Mouse (Mus musculus) midbrain, embryonic 15.5 days (tissue): ENCODE measurements around the gene Ahctf1. TPM values are rescaled to one million over a fixed set of nuclear protein-coding genes. Genes with fewer than 3 reads are reported as not detected.

Experiments
- ATAC-seq: fragments of 200-750 bp; cut with Nextera tagmentation; replicated peaks from 2 replicates; pipeline ENCODE4 v1.8.0; 2017; ENCODE audit warnings: moderate TSS enrichment
- H3K27ac ChIP-seq: fragments of 300-500 bp; sonication (generic); 2 replicates; pipeline ENCODE4 v1.5.1; 2015; ENCODE audit warnings: mild to moderate bottlenecking, inconsistent platforms
- H3K27me3 ChIP-seq: fragments of 300-500 bp; sonication (generic); replicated peaks from 2 replicates; pipeline ENCODE4 v1.6.1; 2015; ENCODE audit warnings: inconsistent platforms
- H3K36me3 ChIP-seq: fragments of 300-500 bp; sonication (generic); replicated peaks from 2 replicates; pipeline ENCODE4 v1.6.1; 2015; ENCODE audit warnings: inconsistent platforms
- H3K4me1 ChIP-seq: fragments of 300-500 bp; sonication (generic); 2 replicates; pipeline ENCODE4 v1.6.1; 2015; ENCODE audit warnings: inconsistent platforms
- H3K4me2 ChIP-seq: fragments of 300-500 bp; sonication (generic); 2 replicates; pipeline ENCODE4 v1.6.1; 2015; ENCODE audit warnings: inconsistent platforms, mild to moderate bottlenecking, moderate library complexity
- H3K4me3 ChIP-seq: fragments of 300-500 bp; sonication (generic); 2 replicates; pipeline ENCODE4 v1.5.1; 2015; ENCODE audit warnings: mild to moderate bottlenecking, inconsistent platforms
- H3K9ac ChIP-seq: fragments of 300-500 bp; sonication (generic); 2 replicates; pipeline ENCODE4 v1.6.1; 2015; ENCODE audit warnings: mild to moderate bottlenecking, inconsistent platforms
- H3K9me3 ChIP-seq: fragments of 300-500 bp; sonication (generic); 2 replicates; pipeline ENCODE4 v1.6.1; 2016; ENCODE audit warnings: inconsistent platforms
- WGBS: fragments of 180-500 bp; shearing (Covaris S2); methylation state at CpG from one replicate; pipeline ENCODE4 v1.1.7; 2015; ENCODE audit warnings: mixed read lengths; 5-methylcytosine and 5-hydroxymethylcytosine counted together
- polyA plus RNA-seq: library from polyadenylated mRNA; unstranded; fragments of >200 nt; fragmentation: Nextera tagmentation; extraction: Ambion mirVana; gene quantifications from 2 replicates; pipeline ENCODE4 v1.2.1, GENCODE M21; 2015

Ahctf1 gene
- polyA plus RNA-seq = 20.7 and 20.9 TPM in 2 replicates

DNA sequence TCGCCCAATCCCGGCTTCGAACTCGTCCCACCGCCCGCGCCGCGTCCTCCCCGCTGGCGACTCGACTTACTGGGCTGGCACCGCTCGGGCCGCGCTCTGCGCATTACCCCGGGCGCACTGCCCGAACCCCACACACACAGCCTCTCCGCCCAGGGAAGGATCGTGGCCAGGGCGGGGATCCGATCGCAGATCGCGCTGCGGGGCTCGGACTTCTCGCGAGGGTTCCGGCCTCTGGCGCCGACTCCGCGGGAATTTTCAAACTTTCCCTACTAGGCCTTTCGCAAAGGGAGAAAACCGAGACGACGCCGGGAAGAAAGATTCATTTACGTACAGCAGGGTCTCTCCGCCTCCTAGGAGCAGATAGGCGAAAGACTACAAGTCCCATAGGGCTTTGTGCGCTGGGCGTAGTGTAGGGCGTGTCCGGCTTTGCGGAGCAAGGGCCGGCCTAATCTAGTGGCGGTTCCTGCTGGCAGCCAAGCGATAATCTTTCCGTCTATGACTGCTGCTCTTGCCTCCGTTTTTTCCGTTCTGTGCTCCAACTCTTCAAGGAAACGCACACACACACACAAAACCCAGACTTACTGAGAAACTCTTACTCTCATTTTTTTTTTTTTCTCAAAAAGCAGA lies at the start of gene Ahctf1:
Gene Ahctf1 (minus strand): TSS at position 168 of the 627 bp plus-strand sequence.
- peak; percentile 99 for ATAC-seq
- Histone ChIP-seq H3K36me3 (peaks cover 4% of the 10 kb centered on the region; the same call in 1 of the 2 replicates), H3K4me1 (peaks cover 26% of the 10 kb centered on the region), H3K27me3 (no peaks in the 10 kb centered on the region), H3K9ac (peak within 1 kb of the TSS; percentile 70), H3K4me3 (peak within 1 kb of the TSS; percentile 75), H3K9me3 (no peaks in the 10 kb centered on the region), H3K4me2 (peak within 1 kb of the TSS; percentile 80), H3K27ac (peak within 1 kb of the TSS; percentile 88)
- WGBS = under 1% methylated on average over 56 of the region's 56 CpGs

DNA sequence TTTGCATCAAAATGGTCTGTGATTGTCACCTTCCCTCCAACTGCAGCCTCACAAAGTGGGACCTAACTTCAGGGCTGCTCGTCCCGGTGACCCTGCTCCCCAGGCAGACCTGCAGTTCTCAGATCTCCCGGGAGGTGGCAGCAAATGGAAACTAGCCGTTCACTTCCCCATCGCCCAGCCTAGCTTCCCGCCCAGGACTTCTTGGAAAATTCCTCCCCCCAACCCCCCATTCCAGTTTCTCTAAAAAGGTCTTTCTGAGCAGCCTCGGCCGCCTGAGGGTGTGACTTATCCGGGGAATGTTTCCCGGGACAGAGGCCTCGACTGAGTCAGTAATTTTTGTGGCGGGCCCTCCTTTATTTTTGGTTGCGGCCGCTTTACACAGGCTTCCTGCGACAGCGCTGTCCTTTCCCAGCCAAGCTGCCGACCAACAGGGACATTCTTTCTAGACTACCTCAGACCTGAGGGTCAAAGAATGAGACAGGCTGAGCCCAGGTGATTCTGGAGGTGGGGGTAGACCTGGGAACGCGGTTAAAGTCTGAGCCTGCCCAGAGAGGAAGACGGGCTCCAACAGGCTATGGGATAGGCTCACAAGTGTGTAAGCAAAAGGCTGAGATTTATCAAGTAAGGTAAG lies 44.4 kb upstream of the Ahctf1 start:
- peak; percentile 65; the same call in 1 of the 2 replicates for ATAC-seq
- Histone ChIP-seq H3K27ac (no peak overlapping the region), H3K4me3 (peak overlapping the region; percentile 43), H3K9ac (peak overlapping the region; percentile 40), H3K36me3 (no peaks in the 10 kb centered on the region), H3K27me3 (no peaks in the 10 kb centered on the region), H3K4me2 (peak overlapping the region; percentile 65), H3K9me3 (no peaks in the 10 kb centered on the region), H3K4me1 (no peaks in the 10 kb centered on the region)
- WGBS = 3% methylated on average over 20 of the region's 20 CpGs

DNA sequence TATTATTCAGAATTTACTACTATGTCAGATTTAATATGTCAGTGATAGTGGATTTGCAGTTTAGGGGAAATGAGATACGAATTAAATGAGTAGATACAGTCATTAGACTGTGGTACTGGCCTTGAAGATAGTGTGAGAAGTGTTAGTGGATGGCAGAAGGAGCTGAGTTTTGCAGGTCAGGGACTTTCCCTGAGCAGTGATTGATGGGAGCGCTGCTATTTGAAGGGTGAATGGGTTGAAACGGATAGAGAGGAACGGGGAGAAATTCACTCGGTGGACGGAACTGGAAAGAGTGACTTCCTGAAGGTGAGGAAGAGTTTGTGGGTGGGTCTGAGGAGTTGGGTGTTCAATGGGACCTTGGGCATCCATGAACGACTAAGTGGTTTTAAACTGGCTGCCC lies 43.7 kb upstream of the Ahctf1 start:
- H3K4me1 ChIP-seq = no peaks in the 10 kb centered on the region
- H3K4me3 ChIP-seq = no peak overlapping the region
- no peak overlapping the region for H3K9ac ChIP-seq
- WGBS = 63% methylated on average over 7 of the region's 7 CpGs
- H3K27me3 ChIP-seq = no peaks in the 10 kb centered on the region
- H3K27ac ChIP-seq = no peak overlapping the region
- no peaks in the 10 kb centered on the region for H3K36me3 ChIP-seq
- no peak for ATAC-seq
- no peaks in the 10 kb centered on the region for H3K9me3 ChIP-seq
- no peak overlapping the region for H3K4me2 ChIP-seq

DNA sequence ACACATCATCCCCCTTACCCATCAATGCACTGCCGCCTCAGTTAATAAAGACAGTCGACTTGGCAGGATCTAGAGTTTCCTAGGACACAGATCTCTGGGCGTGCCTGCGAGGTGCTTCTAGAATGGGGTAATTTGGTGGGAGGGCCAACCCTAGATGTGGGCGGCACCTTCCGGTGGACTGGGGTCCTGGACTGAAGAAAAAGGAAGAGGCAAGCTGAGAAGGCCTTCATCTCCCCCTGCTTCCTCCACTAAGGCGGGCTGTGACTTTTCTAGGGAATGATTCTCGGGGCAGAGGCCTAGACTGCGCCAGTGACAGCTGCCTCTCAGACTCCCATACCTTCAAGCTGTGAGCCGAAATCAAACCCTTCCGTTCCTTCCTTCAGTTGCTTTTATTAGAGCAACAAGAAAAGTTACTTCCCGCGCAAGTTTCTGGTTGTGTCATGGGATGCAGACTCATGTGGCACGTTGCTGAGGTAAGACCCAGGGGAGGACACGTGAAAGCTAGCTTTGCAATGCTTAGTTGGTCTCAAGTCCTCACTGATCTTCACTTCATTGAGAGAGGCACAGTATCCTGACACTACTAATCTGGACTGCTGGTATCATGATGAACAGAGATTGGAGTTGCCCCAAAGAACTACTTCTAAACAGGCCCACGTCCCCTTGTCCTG lies 42.5 kb upstream of the Ahctf1 start:
- H3K9me3 ChIP-seq = no peaks in the 10 kb centered on the region
- H3K4me1 ChIP-seq = no peaks in the 10 kb centered on the region
- 84% methylated on average over 16 of the region's 16 CpGs for WGBS
- no peaks in the 10 kb centered on the region for H3K36me3 ChIP-seq
- no peaks in the 10 kb centered on the region for H3K27me3 ChIP-seq
- H3K27ac ChIP-seq = no peak overlapping the region
- H3K4me2 ChIP-seq = no peak overlapping the region
- ATAC-seq = no peak
- no peak overlapping the region for H3K9ac ChIP-seq
- H3K4me3 ChIP-seq = no peak overlapping the region

DNA sequence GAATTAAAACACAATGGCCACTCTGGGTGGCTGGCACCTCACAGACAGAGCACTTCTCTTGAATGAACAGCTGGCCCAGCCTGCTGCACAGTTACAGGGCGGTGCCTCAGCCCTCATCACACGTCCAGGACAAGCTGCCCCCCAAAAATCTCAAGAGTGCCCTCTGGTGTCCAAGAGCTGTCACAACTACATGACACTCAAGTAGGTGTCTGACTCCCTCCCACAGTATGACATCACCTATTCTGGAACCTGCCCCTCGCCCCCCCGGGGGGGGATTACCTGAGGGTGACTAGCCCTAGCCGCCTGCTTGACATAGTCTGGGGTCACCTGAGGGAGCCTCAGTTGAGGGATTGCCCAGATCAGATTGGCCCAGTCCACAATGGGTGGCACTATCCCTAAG lies 41.4 kb upstream of the Ahctf1 start:
- Histone ChIP-seq H3K4me1 (no peaks in the 10 kb centered on the region), H3K36me3 (no peaks in the 10 kb centered on the region), H3K9ac (no peak overlapping the region), H3K9me3 (no peaks in the 10 kb centered on the region), H3K4me3 (no peak overlapping the region), H3K27me3 (no peaks in the 10 kb centered on the region), H3K4me2 (no peak overlapping the region), H3K27ac (no peak overlapping the region)
- 13% methylated on average over 5 of the region's 5 CpGs for WGBS
- ATAC-seq = no peak

DNA sequence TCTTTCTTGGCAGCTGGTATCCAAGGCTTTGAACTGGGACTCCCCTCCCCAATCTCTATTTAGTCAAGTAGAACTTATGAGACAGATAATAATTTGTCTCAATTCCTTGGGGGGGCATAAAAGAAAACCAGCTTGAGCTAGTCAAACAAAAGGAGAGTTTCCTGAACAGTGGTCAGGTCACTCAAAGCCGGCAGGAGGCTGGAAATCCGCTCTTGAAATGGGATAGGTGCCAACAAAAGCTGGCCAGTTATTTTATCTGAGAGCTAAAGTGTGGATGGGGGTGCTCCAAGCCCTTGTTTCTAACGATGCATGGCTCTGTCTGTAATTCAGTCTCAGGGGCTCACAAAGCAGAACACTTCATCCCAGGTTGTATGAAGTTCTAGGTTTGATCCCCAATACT lies 40.5 kb upstream of the Ahctf1 start:
- no peak overlapping the region for H3K27ac ChIP-seq
- no peak for ATAC-seq
- H3K4me1 ChIP-seq = no peaks in the 10 kb centered on the region
- H3K4me3 ChIP-seq = no peak overlapping the region
- no peaks in the 10 kb centered on the region for H3K36me3 ChIP-seq
- no peak overlapping the region for H3K4me2 ChIP-seq
- H3K9me3 ChIP-seq = no peaks in the 10 kb centered on the region
- H3K27me3 ChIP-seq = no peaks in the 10 kb centered on the region
- no peak overlapping the region for H3K9ac ChIP-seq
- 28% methylated on average over 3 of the region's 3 CpGs for WGBS

DNA sequence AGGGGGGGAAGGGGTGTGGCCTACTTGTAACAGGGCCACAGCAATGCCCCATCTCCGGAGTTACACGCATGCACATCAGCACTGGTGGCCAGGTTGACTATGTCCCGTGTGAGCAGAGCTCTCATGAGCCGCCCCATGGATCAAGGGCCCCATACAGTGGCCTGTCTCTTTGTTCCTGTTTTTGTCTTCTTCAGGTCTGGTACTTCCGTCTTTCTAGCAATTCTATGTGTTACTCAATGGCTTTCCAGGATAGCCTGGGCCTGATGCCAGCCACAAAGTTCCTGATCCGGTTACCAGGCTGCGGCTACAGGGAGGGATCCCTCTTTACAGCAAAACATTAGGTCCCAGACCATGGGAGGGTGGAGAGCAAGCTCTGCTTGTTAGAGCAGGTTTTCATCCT lies 39.1 kb upstream of the Ahctf1 start:
- no peaks in the 10 kb centered on the region for H3K27me3 ChIP-seq
- H3K36me3 ChIP-seq = no peaks in the 10 kb centered on the region
- H3K4me1 ChIP-seq = no peaks in the 10 kb centered on the region
- H3K4me2 ChIP-seq = no peak overlapping the region
- no peak for ATAC-seq
- 79% methylated on average over 7 of the region's 7 CpGs for WGBS
- no peak overlapping the region for H3K9ac ChIP-seq
- no peak overlapping the region for H3K27ac ChIP-seq
- no peak overlapping the region for H3K4me3 ChIP-seq
- H3K9me3 ChIP-seq = no peaks in the 10 kb centered on the region

DNA sequence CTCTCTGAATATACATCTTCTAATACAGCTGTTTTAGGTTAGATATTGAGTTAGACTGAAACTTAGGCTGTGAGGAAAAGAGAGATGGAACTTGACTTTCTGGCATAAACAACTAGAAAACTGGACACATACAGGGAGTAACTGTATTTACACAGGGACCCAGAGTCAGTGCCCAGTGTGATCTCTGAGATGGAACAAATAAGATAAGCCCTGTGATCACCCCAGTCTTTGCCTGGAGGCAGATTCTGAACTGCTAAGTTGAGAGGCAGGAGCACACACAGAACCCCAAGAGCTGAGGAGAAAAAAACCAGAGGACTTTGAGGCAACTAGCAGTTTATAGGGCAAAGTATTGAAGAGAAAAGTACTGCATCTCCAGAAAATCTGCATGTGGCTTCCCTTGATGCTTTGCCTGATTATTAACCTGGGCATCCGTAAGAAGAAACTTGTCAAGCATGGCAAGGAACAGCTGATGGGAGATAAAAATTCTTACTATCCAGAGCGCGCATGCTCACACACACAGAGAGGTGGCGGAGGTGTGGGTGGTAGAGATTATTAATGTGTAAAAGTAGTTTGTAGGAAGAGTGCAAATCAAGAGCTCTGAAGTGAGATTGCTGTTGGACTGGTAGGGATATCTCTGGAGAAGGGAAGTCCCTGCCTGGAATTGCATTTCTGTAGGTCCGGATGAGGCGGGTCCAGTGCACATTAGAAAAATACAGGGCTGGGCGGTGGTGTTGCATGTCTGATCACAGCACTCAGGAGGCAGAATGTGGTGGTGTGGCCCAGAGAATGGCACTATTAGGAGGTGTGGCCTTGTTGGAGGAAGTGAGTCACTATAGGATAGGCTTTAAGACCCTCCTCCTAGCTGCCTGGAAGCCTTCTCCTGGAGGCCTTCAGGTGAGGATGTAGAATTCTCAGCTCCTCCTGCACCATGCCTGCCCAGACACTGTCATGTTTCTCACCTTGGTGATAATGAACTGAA lies 33.2 kb upstream of the Ahctf1 start:
- Histone ChIP-seq H3K4me2 (no peak overlapping the region), H3K9me3 (no peaks in the 10 kb centered on the region), H3K27me3 (no peaks in the 10 kb centered on the region), H3K27ac (no peak overlapping the region), H3K36me3 (no peaks in the 10 kb centered on the region), H3K9ac (no peak overlapping the region), H3K4me3 (no peak overlapping the region), H3K4me1 (no peaks in the 10 kb centered on the region)
- 92% methylated on average over 7 of the region's 7 CpGs for WGBS
- ATAC-seq = no peak

DNA sequence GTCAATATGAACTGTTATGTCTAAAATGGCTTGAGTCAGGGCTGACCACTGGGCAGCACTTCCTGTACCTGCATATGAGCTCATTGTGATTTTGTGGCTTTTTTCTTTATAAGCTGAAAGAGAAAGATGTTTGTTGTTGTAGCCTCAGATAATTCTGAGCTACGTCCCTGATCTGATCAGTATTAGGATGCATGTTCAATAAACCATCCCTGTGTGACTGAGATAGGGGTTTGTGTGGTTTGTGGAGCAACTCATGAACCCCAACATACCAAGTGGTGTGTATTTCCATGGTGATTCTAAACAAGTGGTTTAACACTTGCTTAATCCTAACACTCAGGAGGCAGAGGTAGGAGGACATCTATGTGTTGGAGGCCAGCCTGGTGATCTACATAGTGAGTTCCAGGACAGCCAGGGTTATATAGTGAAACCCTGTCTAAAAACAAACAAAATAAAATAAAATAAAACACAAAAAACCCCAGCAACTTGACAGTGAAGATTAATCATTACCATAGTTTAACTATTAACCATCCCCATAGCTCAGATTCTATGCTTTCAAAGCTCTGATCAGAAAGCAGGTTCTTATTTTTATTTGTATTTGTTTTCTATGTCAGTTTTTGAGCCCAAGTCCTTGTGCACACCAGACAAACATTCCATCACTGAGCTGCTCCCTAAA lies 32.4 kb upstream of the Ahctf1 start:
- Histone ChIP-seq H3K9me3 (no peaks in the 10 kb centered on the region), H3K4me1 (no peaks in the 10 kb centered on the region), H3K27me3 (no peaks in the 10 kb centered on the region), H3K36me3 (no peaks in the 10 kb centered on the region), H3K4me2 (no peak overlapping the region), H3K9ac (no peak overlapping the region), H3K4me3 (no peak overlapping the region), H3K27ac (no peak overlapping the region)
- WGBS = 91% methylated on average over 1 of the region's 1 CpGs
- ATAC-seq = no peak

DNA sequence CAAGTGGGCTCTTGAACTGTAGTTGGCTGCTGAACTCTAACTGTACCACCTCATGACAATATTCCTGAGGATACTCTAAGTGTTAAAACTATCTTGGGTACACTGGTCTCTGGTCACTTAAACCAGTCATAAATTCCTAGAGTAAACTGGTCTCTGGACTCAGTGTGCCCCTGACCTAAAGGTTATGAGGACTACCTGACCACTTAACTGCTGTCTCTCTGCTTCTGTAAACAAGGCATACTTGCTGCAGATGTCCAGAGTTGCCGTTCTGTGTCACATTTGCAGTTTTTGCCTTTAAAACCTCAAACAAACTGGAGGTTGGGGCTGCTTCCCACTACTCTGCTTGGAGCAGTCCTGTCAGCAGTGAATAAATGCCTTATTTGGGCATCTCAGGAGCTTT lies 30.1 kb upstream of the Ahctf1 start:
- ATAC-seq = no peak
- H3K27me3 ChIP-seq = no peaks in the 10 kb centered on the region
- 88% methylated on average over 1 of the region's 1 CpGs for WGBS

DNA sequence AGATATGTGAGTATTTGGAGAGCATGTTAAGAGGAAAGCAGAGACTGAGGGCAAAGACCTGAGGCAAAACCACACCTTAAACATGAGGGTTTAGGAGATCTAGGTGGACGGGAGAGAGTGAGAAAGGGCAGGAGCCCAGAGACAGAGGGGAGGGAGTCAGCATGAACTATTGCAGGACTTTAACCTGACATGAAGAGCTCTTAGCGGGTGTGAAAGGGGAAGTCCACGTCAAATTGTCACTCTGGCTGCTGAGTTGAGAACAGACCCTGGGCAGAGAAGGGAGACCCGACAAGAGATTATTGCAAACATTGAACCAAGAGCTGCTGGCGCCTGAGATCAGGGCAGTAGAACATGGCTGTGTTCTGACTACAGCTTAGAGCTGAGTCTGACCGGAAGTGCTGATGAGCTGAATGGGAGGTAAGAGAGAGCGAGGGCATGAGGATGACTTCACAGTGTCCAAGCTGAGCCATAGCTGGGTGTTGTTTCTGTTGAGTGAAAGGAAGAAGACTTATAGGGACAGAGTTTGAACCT lies 29.3 kb upstream of the Ahctf1 start:
- H3K27ac ChIP-seq = no peak overlapping the region
- no peak overlapping the region for H3K4me2 ChIP-seq
- no peaks in the 10 kb centered on the region for H3K36me3 ChIP-seq
- H3K4me3 ChIP-seq = no peak overlapping the region
- 85% methylated on average over 7 of the region's 7 CpGs for WGBS
- no peak for ATAC-seq
- H3K27me3 ChIP-seq = no peaks in the 10 kb centered on the region
- H3K4me1 ChIP-seq = no peaks in the 10 kb centered on the region
- no peaks in the 10 kb centered on the region for H3K9me3 ChIP-seq
- H3K9ac ChIP-seq = no peak overlapping the region

More for the DNA sequence above, 30.1 kb upstream of the Ahctf1 start:
- H3K4me2 ChIP-seq = no peak overlapping the region
- no peaks in the 10 kb centered on the region for H3K36me3 ChIP-seq
- no peaks in the 10 kb centered on the region for H3K4me1 ChIP-seq
- H3K9me3 ChIP-seq = no peaks in the 10 kb centered on the region
- H3K9ac ChIP-seq = no peak overlapping the region
- no peak overlapping the region for H3K27ac ChIP-seq
- H3K4me3 ChIP-seq = no peak overlapping the region
